Mouse (Mus musculus): Measurements from ENCODE around the gene Rft1.

Gene Rft1

DNA sequence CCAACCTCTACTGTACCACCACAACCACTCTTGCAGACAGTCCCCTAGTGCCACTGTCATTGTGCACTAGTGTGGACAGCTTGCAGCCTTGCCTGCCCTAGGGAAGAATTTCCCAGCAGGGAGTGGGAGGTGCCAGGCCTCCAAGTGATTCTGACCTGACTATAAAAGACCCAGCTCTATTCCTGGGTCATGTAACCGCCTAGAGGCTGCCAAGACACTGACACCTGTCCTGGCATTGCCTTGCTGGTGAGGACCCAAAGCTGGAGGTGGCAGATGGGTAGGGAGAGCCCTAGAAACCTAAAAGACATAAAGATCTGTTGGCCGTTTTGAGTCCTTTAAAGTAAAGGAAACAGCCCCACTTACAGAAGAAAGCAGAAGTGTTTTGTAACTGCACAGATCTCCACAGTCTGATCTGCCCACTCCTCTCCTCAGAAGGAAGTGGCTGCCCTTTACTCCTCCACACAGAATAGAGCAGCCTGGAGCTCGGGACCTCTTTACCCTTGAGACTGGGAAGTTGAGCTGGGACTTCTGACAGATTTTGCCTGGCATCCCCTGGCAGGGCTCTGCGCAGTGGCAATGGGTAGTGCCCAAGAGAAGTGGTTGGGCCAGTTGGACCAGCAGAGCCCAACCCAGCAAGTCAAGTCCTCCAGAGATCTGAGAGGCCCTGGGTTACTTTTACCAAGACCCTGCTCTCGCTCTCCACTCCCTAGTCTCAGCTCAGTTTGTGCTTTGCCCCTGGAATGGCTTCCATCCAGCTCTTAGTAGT lies 23.2 kb upstream of the Rft1 start:
- DNase-seq (ENCODE audit: low spot score in 2 of 2), result no peak

DNA sequence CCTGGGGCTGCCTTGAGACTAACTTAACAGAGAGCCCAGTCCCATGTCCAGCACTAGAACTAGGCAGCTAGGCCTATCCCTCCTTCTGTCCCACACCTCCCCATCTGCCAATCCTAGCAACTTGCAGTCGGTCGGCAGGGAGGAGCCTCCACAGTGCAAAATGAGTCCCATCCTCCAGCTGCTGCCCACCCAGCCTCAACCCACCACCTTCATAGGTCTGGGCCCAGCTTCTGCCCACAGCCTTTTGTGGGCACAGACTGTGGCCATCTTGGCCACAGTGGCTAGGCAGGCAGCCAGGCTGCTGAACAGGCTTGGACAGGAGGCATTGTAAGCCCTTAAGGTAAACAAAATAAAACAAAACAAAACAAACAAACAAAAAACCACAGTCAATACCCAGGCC lies 22.3 kb upstream of the Rft1 start:
- DNase-seq (ENCODE audit: low spot score in 2 of 2), result no peak

DNA sequence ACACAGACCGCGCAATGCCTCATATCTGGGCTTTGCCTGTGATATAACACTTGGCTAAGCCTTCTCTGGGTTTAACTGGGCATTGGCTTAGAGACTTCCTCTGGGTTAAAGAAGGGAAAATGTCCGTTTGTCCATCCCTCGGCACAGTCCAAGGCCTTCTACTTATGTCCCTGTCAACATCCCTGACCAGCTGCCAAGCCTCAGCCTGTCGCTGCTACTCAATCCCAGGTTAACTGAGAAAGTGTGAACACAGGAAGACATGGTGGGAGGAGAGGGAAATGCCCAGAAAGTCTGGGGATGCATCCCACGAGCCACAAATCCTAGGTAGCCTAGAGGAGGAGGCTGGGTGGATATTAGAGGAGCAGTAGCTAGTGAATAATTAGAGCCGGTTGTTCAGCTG lies 20.5 kb upstream of the Rft1 start:
- DNase-seq (ENCODE audit: low spot score in 2 of 2), result no peak

GRCm38 (mm10) chr14:30634418-30634817 lies 19.7 kb upstream of the Rft1 start:
- no peak for DNase-seq (ENCODE audit: low spot score in 2 of 2)

- DNase-seq (ENCODE audit: low spot score in 2 of 2), result no peak
Observed at GRCm38 (mm10) chr14:30635219-30635910, 18.8 kb upstream of the Rft1 start.

DNA sequence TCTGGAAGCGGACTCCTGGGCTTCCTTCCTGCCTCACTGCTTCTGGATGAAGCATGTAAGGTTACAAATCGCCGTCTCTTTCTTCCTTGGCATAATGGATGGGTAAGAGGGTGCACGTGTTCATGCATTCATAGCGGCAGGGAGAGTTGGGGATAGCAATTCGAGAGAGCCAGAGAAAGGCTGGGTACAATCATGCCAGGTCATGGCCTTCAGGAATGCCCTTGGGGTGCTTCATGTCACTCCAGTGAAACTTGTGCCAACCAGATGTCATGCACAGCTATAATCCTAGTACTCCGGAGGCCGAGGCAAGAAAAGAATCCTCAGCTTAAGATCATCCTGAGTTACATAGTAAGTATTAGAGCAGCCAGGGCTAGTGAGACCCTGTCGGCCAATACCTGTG lies 17.7 kb upstream of the Rft1 start:
- DNase-seq (ENCODE audit: low spot score in 2 of 2), result no peak

DNA sequence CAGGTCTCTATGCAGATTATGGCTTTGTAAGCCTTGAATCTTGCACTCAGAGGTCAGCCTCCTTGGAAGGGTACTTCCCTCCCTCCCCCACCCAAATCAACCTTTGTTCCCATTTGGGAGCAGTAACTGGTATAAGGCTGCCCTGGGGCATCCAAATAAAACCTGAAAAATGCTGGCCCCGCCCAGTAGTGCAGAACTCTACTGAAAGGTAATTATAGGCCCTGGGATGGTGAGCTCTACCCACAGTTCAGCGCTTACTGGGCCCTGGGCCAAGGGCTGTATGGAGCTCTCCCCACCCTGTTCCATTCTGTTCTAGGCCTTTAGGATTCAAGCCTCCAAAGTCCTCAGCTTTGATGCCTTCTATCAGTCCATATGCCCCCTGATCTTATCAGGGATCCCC lies 17.1 kb upstream of the Rft1 start:
- no peak for DNase-seq (ENCODE audit: low spot score in 2 of 2)

DNA sequence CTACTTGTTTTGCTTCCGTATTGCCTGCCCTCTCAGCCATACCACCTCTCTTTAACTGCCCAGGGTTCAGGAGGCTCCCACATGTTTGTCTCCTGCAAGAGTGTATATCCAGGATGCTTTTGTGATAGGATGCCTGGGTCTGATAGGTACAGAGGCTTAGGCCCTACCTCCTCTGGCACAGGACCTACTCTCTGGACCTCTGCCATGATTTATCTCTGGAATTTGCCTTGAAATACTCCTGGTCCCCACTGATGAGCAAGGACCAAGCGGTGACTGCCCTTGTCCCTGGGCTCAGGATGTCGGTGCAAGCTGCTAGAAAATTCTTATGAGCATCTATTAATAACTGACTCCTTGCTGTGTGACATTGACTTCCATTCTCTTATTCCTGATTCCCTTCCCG lies 16.2 kb upstream of the Rft1 start:
- DNase-seq (ENCODE audit: low spot score in 2 of 2), result no peak

GRCm38 (mm10) chr14:30638686-30639085 lies 15.5 kb upstream of the Rft1 start:
- no peak for DNase-seq (ENCODE audit: low spot score in 2 of 2)

GRCm38 (mm10) chr14:30641748-30642147 lies 12.4 kb upstream of the Rft1 start:
- DNase-seq (ENCODE audit: low spot score in 2 of 2), result no peak

- DNase-seq (ENCODE audit: low spot score in 2 of 2), result no peak
Observed at GRCm38 (mm10) chr14:30644026-30644425, 10.1 kb upstream of the Rft1 start.

DNA sequence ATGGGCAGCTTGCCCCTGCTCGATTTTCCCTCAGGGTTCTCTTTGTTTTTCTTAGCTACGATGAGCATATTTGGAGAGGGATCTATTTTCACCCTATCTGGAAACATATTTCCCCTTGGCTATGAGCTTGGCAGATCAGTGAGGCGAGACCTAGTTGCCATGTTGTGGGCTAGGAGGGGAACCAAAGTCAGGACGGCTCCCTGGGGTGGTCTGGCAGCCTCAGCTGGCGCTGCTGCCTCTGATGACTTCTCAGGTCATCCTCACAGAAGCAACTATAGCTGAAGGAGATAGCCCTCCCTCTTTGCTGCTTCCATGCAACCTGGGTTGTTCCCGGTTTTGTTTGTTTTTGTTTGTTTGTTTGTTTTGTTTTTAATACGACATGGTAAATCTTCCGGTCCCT lies 9.1 kb upstream of the Rft1 start:
- DNase-seq (ENCODE audit: low spot score in 2 of 2), result no peak

DNA sequence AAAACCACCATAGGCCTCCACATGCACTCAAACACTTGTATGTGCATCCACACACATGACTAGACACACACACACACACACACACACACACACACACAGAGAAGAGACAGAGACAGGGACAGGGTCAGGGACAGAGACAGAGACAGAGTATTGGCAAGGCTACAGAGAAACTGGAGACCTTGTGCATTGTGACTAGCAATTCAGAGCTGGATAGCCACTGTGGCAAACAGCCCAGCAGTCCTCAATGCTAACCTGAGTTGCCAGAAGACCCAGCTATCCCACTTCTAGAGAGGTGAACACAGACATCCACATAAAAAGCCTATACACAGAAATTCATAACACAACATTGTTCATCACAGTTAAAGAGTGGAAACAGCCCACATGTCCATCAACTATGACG lies 7.7 kb upstream of the Rft1 start:
- DNase-seq (ENCODE audit: low spot score in 2 of 2), result no peak

- no peak for DNase-seq (ENCODE audit: low spot score in 2 of 2)
Observed at GRCm38 (mm10) chr14:30648478-30648877, 5.7 kb upstream of the Rft1 start.

- no peak for DNase-seq (ENCODE audit: low spot score in 2 of 2)
Observed at GRCm38 (mm10) chr14:30649745-30650144, 4.4 kb upstream of the Rft1 start.

DNA sequence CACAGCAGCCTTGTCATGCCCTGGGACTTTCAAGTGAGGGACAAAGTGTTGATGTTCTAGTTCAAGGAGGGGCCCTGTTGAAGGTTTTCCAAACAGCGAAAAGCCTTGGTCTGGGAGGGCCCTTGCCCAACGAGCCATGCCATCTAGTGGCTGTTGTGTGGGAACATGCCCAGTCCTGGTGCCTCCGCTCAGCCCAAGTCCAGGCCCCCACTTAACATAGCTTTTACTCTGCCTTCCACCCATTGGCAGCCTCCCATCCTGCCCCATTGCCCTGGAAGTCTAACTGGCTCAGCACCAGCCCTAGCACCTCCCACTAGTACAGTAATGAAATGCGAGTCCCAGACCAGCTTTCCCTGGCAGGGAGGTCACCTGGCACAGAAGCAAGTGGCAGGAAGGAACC lies 3.2 kb upstream of the Rft1 start:
- DNase-seq (ENCODE audit: low spot score in 2 of 2), result no peak

- DNase-seq (ENCODE audit: low spot score in 2 of 2), result no peak
Observed at GRCm38 (mm10) chr14:30654691-30655228, 600 bp downstream of the Rft1 start.

DNA sequence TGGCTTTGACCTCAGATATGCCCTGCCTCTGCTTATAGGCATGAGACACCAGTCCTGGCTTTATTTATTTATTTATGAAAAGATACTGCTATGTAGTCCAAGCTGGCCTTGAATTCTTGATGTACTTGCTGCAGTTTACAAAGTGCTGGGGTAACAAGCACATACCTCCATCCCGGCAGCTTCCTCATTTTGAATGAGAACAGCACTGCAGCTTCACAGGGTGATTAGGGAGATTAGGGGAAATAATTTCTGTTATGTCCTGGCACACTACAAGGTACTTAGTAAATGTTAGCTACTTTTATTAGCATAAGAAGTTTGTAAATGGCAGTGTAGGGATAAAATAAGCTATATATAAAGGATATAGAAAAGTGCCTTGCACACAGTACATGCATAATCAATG lies 1.4 kb downstream of the Rft1 start:
- DNase-seq (ENCODE audit: low spot score in 2 of 2), result no peak

DNA sequence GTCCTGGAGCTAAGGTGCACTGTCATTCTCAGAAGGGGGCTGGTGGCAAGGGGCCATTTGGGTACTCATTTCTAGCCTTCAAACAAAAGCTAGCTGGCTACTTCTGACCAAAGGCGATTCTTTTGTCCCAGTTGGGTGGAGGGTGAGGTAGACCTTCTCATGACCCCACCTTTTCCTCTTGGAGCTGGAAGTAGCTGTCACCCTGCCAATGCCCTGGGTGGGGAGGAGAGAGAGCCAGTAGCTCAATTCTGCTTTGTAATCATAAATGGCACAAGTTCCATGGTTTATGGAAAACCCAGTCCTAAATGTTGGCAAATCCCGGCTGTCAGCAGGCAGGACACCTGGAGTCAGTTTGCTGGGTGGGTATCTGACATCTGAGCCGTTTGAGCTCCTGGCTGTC lies 11.9 kb downstream of the Rft1 start:
- DNase-seq (ENCODE audit: low spot score in 2 of 2), result no peak

DNA sequence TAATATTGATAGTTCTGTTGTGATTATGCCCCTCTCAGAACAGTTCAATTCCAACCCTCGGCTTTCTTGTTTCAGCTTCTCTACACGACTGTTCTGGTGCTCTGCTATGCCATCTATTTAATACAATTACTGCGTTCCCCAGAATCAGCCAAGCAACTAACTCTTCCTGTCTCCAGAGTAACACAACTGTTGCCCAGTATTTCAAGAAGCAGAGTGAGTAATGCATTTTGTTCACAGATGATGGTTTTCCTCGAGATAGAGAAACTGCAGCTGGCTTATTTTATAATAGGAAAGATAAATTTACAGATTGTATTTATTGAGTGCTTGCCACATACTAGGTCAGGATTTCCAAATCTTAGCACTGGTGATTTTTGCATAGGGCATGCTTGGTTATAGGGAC lies 12.4 kb downstream of the Rft1 start:
- no peak for DNase-seq (ENCODE audit: low spot score in 2 of 2)

- no peak for DNase-seq (ENCODE audit: low spot score in 2 of 2)
Observed at GRCm38 (mm10) chr14:30670161-30670560, 16.0 kb downstream of the Rft1 start.

GRCm38 (mm10) chr14:30671095-30671985 lies 17.2 kb downstream of the Rft1 start:
- peak in 1 of 2 experiments; percentile 27 for DNase-seq (ENCODE audit: low spot score in 2 of 2)

Data from right cerebral cortex, postnatal 36 days (tissue).